Mouse (Mus musculus) cerebellum, postnatal 14 days (tissue): ENCODE data around the gene Commd3.

Source experiments
- DNase-seq, 2 experiments: peaks; one replicate each; pipeline ENCODE4 v3.0.0; 2021; ENCODE audit warnings: mixed read lengths in 2 of 2

The Commd3 gene

GRCm38 (mm10) chr2:18724462-18724861 lies 52.3 kb downstream of the Commd3 start:
- no peak for DNase-seq
